8 mouse cellular contexts compared by ENCODE assay signal in genomic region chr1:191275527-191275926, GRCm38 (mm10). TPM values are rescaled to one million over a fixed set of nuclear protein-coding genes. Genes with fewer than 3 reads are reported as not detected.
A peak's percentile ranks its signal among the peaks of the same experiment; 100 is the strongest.
DNase-seq lines count a peak whose midpoint lies in the region; ATAC-seq and TF ChIP-seq lines count a peak whose summit lies in the region.

No protein-coding gene starts in this region.

- H3K4me3 ChIP-seq in embryonic facial prominence, embryonic 10.5 days: no peak overlapping the region; the same call in 1 of the 2 replicates
- no peak overlapping the region for H3K4me3 ChIP-seq in heart, embryonic 13.5 days
- no peak overlapping the region for H3K4me3 ChIP-seq in lung, embryonic 14.5 days (ENCODE audit: low read depth, low read length)

- H3K27ac ChIP-seq in embryonic facial prominence, embryonic 10.5 days (replicated peaks): no peak overlapping the region
- no peak overlapping the region for H3K27ac ChIP-seq in heart, embryonic 13.5 days (replicated peaks)
- no peak overlapping the region for H3K27ac ChIP-seq in lung, embryonic 14.5 days (ENCODE audit: low read depth)

- H3K36me3 ChIP-seq in embryonic facial prominence, embryonic 10.5 days (replicated peaks): no peaks in the 10 kb centered on the region
- H3K36me3 ChIP-seq in heart, embryonic 13.5 days: no peaks in the 10 kb centered on the region
- H3K36me3 ChIP-seq in lung, embryonic 14.5 days (ENCODE audit: insufficient read depth): no peaks in the 10 kb centered on the region

- no peak overlapping the region for H3K9ac ChIP-seq in heart, embryonic 13.5 days
- no peak overlapping the region for H3K9ac ChIP-seq in lung, embryonic 14.5 days

- peaks cover 3% of the 10 kb centered on the region; the same call in 1 of the 2 replicates for H3K4me1 ChIP-seq in embryonic facial prominence, embryonic 10.5 days
- peaks cover 17% of the 10 kb centered on the region for H3K4me1 ChIP-seq in heart, embryonic 13.5 days
- peaks cover 8% of the 10 kb centered on the region for H3K4me1 ChIP-seq in lung, embryonic 14.5 days (ENCODE audit: insufficient read depth)

- H3K27me3 ChIP-seq in embryonic facial prominence, embryonic 10.5 days (replicated peaks; ENCODE audit: low read depth, poor library complexity, severe bottlenecking): no peaks in the 10 kb centered on the region
- no peaks in the 10 kb centered on the region; the same call in 1 of the 2 replicates for H3K27me3 ChIP-seq in heart, embryonic 13.5 days (replicated peaks)
- H3K27me3 ChIP-seq in lung, embryonic 14.5 days (ENCODE audit: insufficient read depth, low read length): no peaks in the 10 kb centered on the region

- TF ChIP-seq CTCF in lung, embryonic 14.5 days (IDR thresholded peaks at IDR 0.05; ENCODE audit: low read depth): peak; percentile 92

- WGBS in embryonic facial prominence, embryonic 10.5 days: 5% methylated on average over 12 of the region's 12 CpGs
- 8% methylated on average over 12 of the region's 12 CpGs for WGBS in heart, embryonic 13.5 days
- 10% methylated on average over 12 of the region's 12 CpGs for WGBS in lung, embryonic 14.5 days

- ATAC-seq in heart, embryonic 13.5 days (ENCODE audit: extremely low read depth, insufficient number of reproducible peaks, low FRiP score, low TSS enrichment): 0 out of 2 replicates have a peak, but pooled peaks have one; percentile 34
- peak; percentile 36 for ATAC-seq in lung, embryonic 14.5 days (ENCODE audit: insufficient read depth)

- 0 out of 2 replicates have a peak overlapping the region, but pooled peaks have one; percentile 6 for H3K4me2 ChIP-seq in heart, embryonic 13.5 days
- no peak overlapping the region for H3K4me2 ChIP-seq in lung, embryonic 14.5 days

- DNase-seq in CD8-positive naive resting alpha-beta T cell, adult 2 months (ENCODE audit: low read depth in 2 of 2, low spot score in 2 of 2): peak; percentile 66 to 73
- DNase-seq in adrenal gland, postnatal 10 days: peak; percentile 92
- DNase-seq in embryonic facial prominence, embryonic 10.5 days (ENCODE audit: low spot score): peak; percentile 86
- DNase-seq in kidney, postnatal 14 days: peak; percentile 80
- peak; percentile 87 for DNase-seq in lung, embryonic 14.5 days
- DNase-seq in retina, postnatal 7 days (ENCODE audit: low read depth, low spot score): peak; percentile 40
- DNase-seq in urinary bladder, postnatal 14 days (ENCODE audit: low spot score): peak; percentile 81

- H3K9me3 ChIP-seq in embryonic facial prominence, embryonic 10.5 days: no peaks in the 10 kb centered on the region
- no peaks in the 10 kb centered on the region for H3K9me3 ChIP-seq in heart, embryonic 13.5 days
- no peaks in the 10 kb centered on the region for H3K9me3 ChIP-seq in lung, embryonic 14.5 days (ENCODE audit: low read depth, low read length)

RNA-seq across cellular contexts. Expression of gene Nenf, which starts 42.5 kb away (rescaled TPM):
- 10 to 100 TPM; 97.5 to 97.6 TPM for total RNA-seq in adrenal gland, postnatal 10 days (2021)
- polyA plus RNA-seq in embryonic facial prominence, embryonic 10.5 days (2016; fragmentation: Nextera tagmentation; extraction: Ambion mirVana): 42.8 and 48.6 TPM in 2 replicates
- polyA plus RNA-seq in heart, embryonic 13.5 days (2015; fragmentation: Nextera tagmentation; extraction: Ambion mirVana): 98.9 and 104 TPM in 2 replicates
- 116 and 117 TPM in 2 replicates for polyA plus RNA-seq in lung, embryonic 14.5 days (2014; fragmentation: Nextera tagmentation; extraction: Ambion mirVana)

RNA-seq across cellular contexts. Expression of gene Tmem206, which starts 50.2 kb away (rescaled TPM):
- 1 to 10 TPM; 5.8 to 6.7 TPM for total RNA-seq in adrenal gland, postnatal 10 days (2021)
- 25.4 and 26.0 TPM in 2 replicates for polyA plus RNA-seq in embryonic facial prominence, embryonic 10.5 days (2016; fragmentation: Nextera tagmentation; extraction: Ambion mirVana)
- 16.2 and 17.6 TPM in 2 replicates for polyA plus RNA-seq in heart, embryonic 13.5 days (2015; fragmentation: Nextera tagmentation; extraction: Ambion mirVana)
- polyA plus RNA-seq in lung, embryonic 14.5 days (2014; fragmentation: Nextera tagmentation; extraction: Ambion mirVana): 22.7 TPM in 2 replicates

RNA-seq across cellular contexts. Expression of gene Atf3, which starts 57.7 kb away (rescaled TPM):
- total RNA-seq in adrenal gland, postnatal 10 days (2021): 1 to 10 TPM; 1.2 to 5.4 TPM
- polyA plus RNA-seq in embryonic facial prominence, embryonic 10.5 days (2016; fragmentation: Nextera tagmentation; extraction: Ambion mirVana): 1.5 and 2.1 TPM in 2 replicates
- 14.0 and 15.2 TPM in 2 replicates for polyA plus RNA-seq in heart, embryonic 13.5 days (2015; fragmentation: Nextera tagmentation; extraction: Ambion mirVana)
- polyA plus RNA-seq in lung, embryonic 14.5 days (2014; fragmentation: Nextera tagmentation; extraction: Ambion mirVana): 3.7 and 4.5 TPM in 2 replicates

Comparison
In these comparisons a context has a peak if more than half of its experiments do, and no peak if none do; other contexts are left out.
1. DNase-seq: peak in every context shown above with its lines; median percentile 92 in adrenal gland, postnatal 10 days; 87 in lung, embryonic 14.5 days; 86 in embryonic facial prominence, embryonic 10.5 days; 81 in urinary bladder, postnatal 14 days; 80 in kidney, postnatal 14 days; 70 in CD8-positive naive resting alpha-beta T cell, adult 2 months; 40 in retina, postnatal 7 days.